Mouse (Mus musculus) cerebellum, adult 2 months (tissue): ENCODE data around the gene Inafm2.

Source experiments
- CTCF ChIP-seq: fragments of 200-500 bp; IDR thresholded peaks from 2 replicates; pipeline ENCODE4 v1.5.1; 2011; ENCODE audit warnings: low read depth, mild to moderate bottlenecking, control low read depth, low read length, moderate library complexity, borderline replicate concordance; ENCODE audit not compliant: insufficient read depth
- POLR2A ChIP-seq: fragments of 200-500 bp; IDR thresholded peaks from 2 replicates; pipeline ENCODE4 v1.6.1; 2011; ENCODE audit warnings: low read length, control low read depth, borderline replicate concordance; ENCODE audit not compliant: insufficient read depth

DNA sequence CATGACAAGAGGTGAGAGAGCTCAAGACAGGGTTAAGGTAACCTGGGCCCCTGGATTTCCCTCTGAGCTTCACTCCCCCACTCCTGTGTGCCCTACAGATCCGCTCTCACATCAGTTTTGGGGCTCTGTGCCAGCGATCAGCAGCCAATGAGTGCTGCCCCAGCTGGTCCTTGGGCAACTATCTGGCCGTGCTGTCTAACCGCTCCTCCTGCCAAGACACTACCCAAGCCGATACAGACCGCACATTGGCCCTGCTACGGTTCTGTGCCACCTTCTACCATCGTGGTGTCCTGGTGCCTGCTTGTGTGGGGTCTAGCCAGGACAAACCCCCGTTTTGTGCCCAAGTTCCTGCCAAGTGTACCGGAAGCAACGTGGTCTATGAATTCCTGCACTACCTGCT is 43.9 kb downstream of the Inafm2 start:
- TF ChIP-seq POLR2A (no peak), CTCF (no peak)
